ENCODE assay signal across 10 mouse cellular contexts in the genomic region with DNA sequence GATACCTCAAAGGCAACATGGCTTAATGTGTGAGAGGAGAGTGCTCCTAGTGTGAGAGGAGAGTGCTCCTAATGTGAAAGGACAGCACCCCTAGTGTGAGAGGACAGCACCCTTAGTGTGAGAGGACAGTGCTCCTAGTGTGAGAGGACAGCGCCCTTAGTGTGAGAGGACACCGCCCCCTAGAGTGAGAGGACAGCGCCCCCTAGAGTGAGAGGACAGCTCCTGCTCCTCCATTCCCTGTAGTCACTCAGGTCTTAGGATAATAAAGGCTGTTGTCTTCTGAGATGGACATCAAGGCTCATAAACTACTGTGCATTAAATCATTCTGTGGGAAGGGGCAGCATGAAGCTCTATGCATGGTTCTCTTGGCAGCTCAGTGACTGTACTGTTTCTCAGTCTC. TPM values are rescaled to one million over a fixed set of nuclear protein-coding genes. Genes with fewer than 3 reads are reported as not detected.
DNase-seq lines count a peak whose midpoint lies in the region; ATAC-seq and TF ChIP-seq lines count a peak whose summit lies in the region.
"Had no signal": no experiment of that assay in that cellular context is flagged by ENCODE, and none has a peak within 500 bp of the region (broad histone marks: within the 10 kb centered on the region; RNA-seq: fewer than 3 reads in every experiment).

No protein-coding gene starts in this region.

- H3K36me3 ChIP-seq in liver, adult 2 months (ENCODE audit: control insufficient read depth, insufficient read depth, low read length), result no peaks in the 10 kb centered on the region
- H3K36me3 ChIP-seq: midbrain, embryonic 12.5 days had no signal

- peak; percentile 66 for DNase-seq in left cerebral cortex, postnatal 4 days
- no peak for DNase-seq in left cerebral cortex, postnatal 14 days (ENCODE audit: low spot score in 2 of 2)
- peak; percentile 37 for DNase-seq in ZHBTc4 (ENCODE audit: low read depth, low spot score)
- peak; percentile 61 for DNase-seq in liver, adult 2 months (ENCODE audit: extremely low read depth, low read depth, low spot score)
- peak; percentile 23 for DNase-seq in thymus, postnatal 25 days
- DNase-seq in right cerebral cortex, postnatal 14 days, result no peak

- H3K27me3 ChIP-seq in liver, adult 2 months (ENCODE audit: control insufficient read depth, insufficient read depth, low read length), result no peaks in the 10 kb centered on the region
- H3K27me3 ChIP-seq: midbrain, embryonic 12.5 days had no signal

- intact Hi-C loops in left cerebral cortex, postnatal 4 days (cut with DNase I), result no loop called here
- intact Hi-C loops in left cerebral cortex, postnatal 14 days (cut with DNase I), result no loop called here

- H3K27ac ChIP-seq in liver, adult 2 months (replicated peaks; ENCODE audit: insufficient read depth, low read depth, low read length), result no peak overlapping the region
- H3K27ac ChIP-seq: midbrain, embryonic 12.5 days had no signal

- peak; percentile 96 for TF ChIP-seq CTCF in liver, adult 2 months (IDR thresholded peaks at IDR 0.05; ENCODE audit: low read depth, low read length)

- no peak overlapping the region for H3K9ac ChIP-seq in liver, adult 2 months (ENCODE audit: low read depth, low read length)
- H3K9ac ChIP-seq: midbrain, embryonic 12.5 days had no signal

- no peaks in the 10 kb centered on the region; the same call in 1 of the 2 replicates for H3K79me2 ChIP-seq in liver, adult 2 months (ENCODE audit: control insufficient read depth, insufficient read depth, low read length)

- ATAC-seq in common myeloid progenitor, adult 5-6 weeks (replicated peaks; ENCODE audit: low read depth, poor library complexity, severe bottlenecking), result peak; percentile 77
- no peak for ATAC-seq in frontal cortex, adult (ENCODE audit: low TSS enrichment)

- no peak for TF ChIP-seq POLR2A in liver, adult 2 months (IDR thresholded peaks at IDR 0.05; ENCODE audit: extremely low read depth, insufficient read depth, low read length)

- 14% methylated on average over 3 of the region's 3 CpGs for WGBS in liver, adult 2 months

- no peak overlapping the region for H3K4me3 ChIP-seq in liver, adult 2 months (ENCODE audit: insufficient read depth, low read depth, low read length)
- H3K4me3 ChIP-seq: midbrain, embryonic 12.5 days had no signal

- no peaks in the 10 kb centered on the region for H3K4me1 ChIP-seq in liver, adult 2 months (ENCODE audit: control insufficient read depth, insufficient read depth, low read length)
- H3K4me1 ChIP-seq: midbrain, embryonic 12.5 days had no signal

RNA-seq across cellular contexts. Expression of a gene that starts 12.1 kb away (rescaled TPM):
- total RNA-seq in left cerebral cortex, postnatal 4 days (2021), result 1 to 10 TPM; 8.9 to 9.1 TPM
- 10 to 100 TPM; 15.6 to 17.6 TPM for total RNA-seq in left cerebral cortex, postnatal 14 days (2021)
- total RNA-seq in common myeloid progenitor, adult 5-6 weeks (2017), result not detected in 2 replicates
- 4.6 and 4.9 TPM in 2 replicates for total RNA-seq in liver, adult 2 months (2014; rRNA removed)
- 9.5 and 11.0 TPM in 2 replicates for polyA plus RNA-seq in liver, adult 2 months (2012; rRNA removed)

RNA-seq across cellular contexts. Expression of a gene that starts 15.1 kb away (rescaled TPM):
- total RNA-seq in left cerebral cortex, postnatal 4 days (2021), result not detected
- not detected for total RNA-seq in left cerebral cortex, postnatal 14 days (2021)
- total RNA-seq in common myeloid progenitor, adult 5-6 weeks (2017), result not detected in 2 replicates
- 639 and 785 TPM in 2 replicates for total RNA-seq in liver, adult 2 months (2014; rRNA removed)
- 780 and 929 TPM in 2 replicates for polyA plus RNA-seq in liver, adult 2 months (2012; rRNA removed)
- polyA plus RNA-seq: midbrain, embryonic 12.5 days had no signal

RNA-seq across cellular contexts. Expression of a gene that starts 21.8 kb away (rescaled TPM):
- 10 to 100 TPM; 90.7 to 91.9 TPM for total RNA-seq in left cerebral cortex, postnatal 4 days (2021)
- 10 to 100 TPM; 71.5 to 78.7 TPM for total RNA-seq in left cerebral cortex, postnatal 14 days (2021)
- total RNA-seq in common myeloid progenitor, adult 5-6 weeks (2017), result 95.3 and 109 TPM in 2 replicates
- 91.1 and 106 TPM in 2 replicates for total RNA-seq in liver, adult 2 months (2014; rRNA removed)
- polyA plus RNA-seq in liver, adult 2 months (2012; rRNA removed), result 192 and 226 TPM in 2 replicates

RNA-seq across cellular contexts. Expression of a gene that starts 23.0 kb away (rescaled TPM):
- 1 to 10 TPM; 5.4 to 6.1 TPM for total RNA-seq in left cerebral cortex, postnatal 4 days (2021)
- total RNA-seq in left cerebral cortex, postnatal 14 days (2021), result 1 to 10 TPM; 4.8 to 5.1 TPM
- 2.7 and 7.7 TPM in 2 replicates for total RNA-seq in common myeloid progenitor, adult 5-6 weeks (2017)
- total RNA-seq in liver, adult 2 months (2014; rRNA removed), result 30.4 and 33.8 TPM in 2 replicates
- 86.2 and 91.8 TPM in 2 replicates for polyA plus RNA-seq in liver, adult 2 months (2012; rRNA removed)

RNA-seq across cellular contexts. Expression of a gene that starts 43.6 kb away (rescaled TPM):
- total RNA-seq in left cerebral cortex, postnatal 4 days (2021), result not detected
- not detected for total RNA-seq in left cerebral cortex, postnatal 14 days (2021)
- total RNA-seq in common myeloid progenitor, adult 5-6 weeks (2017), result not detected in 2 replicates
- total RNA-seq in liver, adult 2 months (2014; rRNA removed), result 0.07 TPM in 1 of 2 replicates, not detected in the other
- polyA plus RNA-seq in liver, adult 2 months (2012; rRNA removed), result 0.02 TPM in 1 of 2 replicates, not detected in the other
- polyA plus RNA-seq: gonadal fat pad, adult 2 months; midbrain, embryonic 12.5 days had no signal

Comparison
In these comparisons a context has a peak if more than half of its experiments do, and no peak if none do; other contexts are left out.
1. DNase-seq: peak in left cerebral cortex, postnatal 4 days (single experiment), ZHBTc4 (single experiment), liver, adult 2 months (single experiment) and thymus, postnatal 25 days (single experiment); none in left cerebral cortex, postnatal 14 days (0 of 2) and right cerebral cortex, postnatal 14 days (single experiment).
2. RNA of a gene that starts 15.1 kb away (total RNA-seq): 639 to 785 TPM in liver, adult 2 months; not detected in left cerebral cortex, postnatal 4 days, not detected in left cerebral cortex, postnatal 14 days and not detected in common myeloid progenitor, adult 5-6 weeks; every median in the first group is over 100 times any median in the second.